13 mouse cellular contexts compared by ENCODE assay signal in the genomic region with DNA sequence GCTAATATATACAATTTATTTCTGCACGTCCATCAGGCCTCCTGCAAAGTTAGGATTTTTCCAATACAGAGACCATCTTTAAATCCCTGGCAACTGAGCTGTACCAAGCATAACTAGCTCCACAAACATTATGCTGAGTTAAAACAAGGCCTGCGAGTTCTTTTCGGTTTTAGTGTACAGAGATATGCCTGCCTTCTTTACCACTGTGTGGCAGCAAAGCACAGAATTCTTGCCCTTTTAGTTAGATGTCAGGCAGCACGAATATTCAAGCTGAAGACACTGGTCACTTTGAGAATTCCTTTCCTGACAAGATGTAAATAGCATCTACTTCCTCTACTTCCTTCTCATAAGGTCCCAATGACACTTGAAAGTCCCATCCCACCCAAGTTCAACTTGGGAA. TPM values are rescaled to one million over a fixed set of nuclear protein-coding genes. Genes with fewer than 3 reads are reported as not detected.
A peak's percentile ranks its signal among the peaks of the same experiment; 100 is the strongest.
DNase-seq lines count a peak whose midpoint lies in the region; ATAC-seq and TF ChIP-seq lines count a peak whose summit lies in the region.
"Had no signal": no experiment of that assay in that cellular context is flagged by ENCODE, and none has a peak within 500 bp of the region (broad histone marks: within the 10 kb centered on the region; RNA-seq: fewer than 3 reads in every experiment).

No protein-coding gene starts in this region.

- peak; percentile 66 for TF ChIP-seq CTCF in Patski (IDR thresholded peaks at IDR 0.05)

- no peak overlapping the region for H3K4me2 ChIP-seq in hindbrain, embryonic 14.5 days (replicated peaks)
- H3K4me2 ChIP-seq in hindbrain, embryonic 13.5 days = no peak overlapping the region
- H3K4me2 ChIP-seq: forebrain, embryonic 13.5 days had no signal

- H3K27ac ChIP-seq in hindbrain, embryonic 14.5 days = no peak overlapping the region
- H3K27ac ChIP-seq in hindbrain, embryonic 13.5 days = no peak overlapping the region
- H3K27ac ChIP-seq: forebrain, embryonic 13.5 days had no signal

- intact Hi-C loops in left cerebral cortex, postnatal 14 days (cut with DNase I) = no loop called here

- ATAC-seq in hindbrain, embryonic 14.5 days (ENCODE audit: low FRiP score) = no peak
- no peak for ATAC-seq in hindbrain, embryonic 13.5 days (ENCODE audit: low FRiP score)
- no peak for ATAC-seq in Patski
- ATAC-seq: activated CD4-positive, CD25-positive, alpha-beta regulatory T cell, adult 4 months; forebrain, embryonic 13.5 days had no signal

- H3K9me3 ChIP-seq in hindbrain, embryonic 14.5 days (ENCODE audit: control insufficient read depth, low read length) = no peaks in the 10 kb centered on the region
- no peaks in the 10 kb centered on the region for H3K9me3 ChIP-seq in hindbrain, embryonic 13.5 days
- H3K9me3 ChIP-seq: forebrain, embryonic 13.5 days had no signal

- 63% methylated on average over 4 of the region's 4 CpGs for WGBS in hindbrain, embryonic 14.5 days
- WGBS in hindbrain, embryonic 13.5 days = 65% methylated on average over 4 of the region's 4 CpGs

- H3K27me3 ChIP-seq in hindbrain, embryonic 14.5 days (ENCODE audit: control insufficient read depth, insufficient read depth, low read length) = no peaks in the 10 kb centered on the region
- no peaks in the 10 kb centered on the region for H3K27me3 ChIP-seq in hindbrain, embryonic 13.5 days
- H3K27me3 ChIP-seq in Patski = no peaks in the 10 kb centered on the region
- H3K27me3 ChIP-seq: forebrain, embryonic 13.5 days had no signal

- no peak overlapping the region for H3K4me3 ChIP-seq in hindbrain, embryonic 14.5 days (replicated peaks; ENCODE audit: low read length)
- no peak overlapping the region for H3K4me3 ChIP-seq in hindbrain, embryonic 13.5 days
- H3K4me3 ChIP-seq: forebrain, embryonic 13.5 days; megakaryocyte, embryonic 14.5 days had no signal

- CTCF ChIA-PET in Patski (lab: Charles Lee) = interaction anchor here (0.7 to 1.2 kb wide), 8 partner anchors 18 to 225 kb away, joined by 3 to 5 read pairs (median 3); a partner anchor contains a TSS

- no peaks in the 10 kb centered on the region for H3K36me3 ChIP-seq in hindbrain, embryonic 14.5 days (replicated peaks; ENCODE audit: control insufficient read depth, insufficient read depth)
- no peaks in the 10 kb centered on the region for H3K36me3 ChIP-seq in hindbrain, embryonic 13.5 days

- H3K9ac ChIP-seq in hindbrain, embryonic 14.5 days = no peak overlapping the region
- H3K9ac ChIP-seq in hindbrain, embryonic 13.5 days = no peak overlapping the region
- H3K9ac ChIP-seq: forebrain, embryonic 13.5 days had no signal

- in situ Hi-C loops in Patski (cut with MboI; ENCODE audit: low pct_unique_long_range_greater_than_20kb) = no loop called here

- DNase-seq in hindbrain, embryonic 14.5 days (ENCODE audit: low spot score) = peak; percentile 73
- peak; percentile 35 to 45 for DNase-seq in left cerebral cortex, postnatal 14 days (ENCODE audit: low spot score in 2 of 2)
- no peak for DNase-seq in left cerebral cortex, adult 11 months (ENCODE audit: low spot score)
- DNase-seq in 416B (ENCODE audit: low read depth) (peak; percentile 2), Patski (ENCODE audit: low read depth, low spot score) (no peak)
- no peak for DNase-seq in spleen, adult 18-20 months
- no peak for DNase-seq in urinary bladder, postnatal 25 days (ENCODE audit: low spot score)
- DNase-seq: heart, postnatal 4 days; liver had no signal

- POLR2A ChIA-PET in Patski (lab: Charles Lee) = interaction anchor here (0.5 kb wide), 1 partner anchor 501 kb away, joined by 3 read pairs; no protein-coding TSS in a partner anchor

- no peaks in the 10 kb centered on the region for H3K4me1 ChIP-seq in hindbrain, embryonic 14.5 days (replicated peaks; ENCODE audit: control insufficient read depth, insufficient read depth, low read length)
- H3K4me1 ChIP-seq in hindbrain, embryonic 13.5 days (replicated peaks) = no peaks in the 10 kb centered on the region
- H3K4me1 ChIP-seq: forebrain, embryonic 13.5 days had no signal

RNA-seq across cellular contexts. Expression of a gene that starts 8.3 kb away (rescaled TPM):
- polyA plus RNA-seq in hindbrain, embryonic 14.5 days (2014; fragmentation: Nextera tagmentation; extraction: Ambion mirVana) = 7.6 and 9.0 TPM in 2 replicates
- 6.1 and 8.5 TPM in 2 replicates for polyA plus RNA-seq in hindbrain, embryonic 13.5 days (2015; fragmentation: Nextera tagmentation; extraction: Ambion mirVana)
- 10 to 100 TPM; 11.4 to 14.1 TPM for total RNA-seq in left cerebral cortex, postnatal 14 days (2021)
- 16.3 TPM for polyA plus RNA-seq in Patski (2021)

RNA-seq across cellular contexts. Expression of a gene that starts 37.4 kb away (rescaled TPM):
- polyA plus RNA-seq in hindbrain, embryonic 14.5 days (2014; fragmentation: Nextera tagmentation; extraction: Ambion mirVana) = 2.5 and 2.6 TPM in 2 replicates
- polyA plus RNA-seq in hindbrain, embryonic 13.5 days (2015; fragmentation: Nextera tagmentation; extraction: Ambion mirVana) = 1.9 and 2.1 TPM in 2 replicates
- 1 to 10 TPM; 4.6 to 5.1 TPM for total RNA-seq in left cerebral cortex, postnatal 14 days (2021)
- 32.0 TPM for polyA plus RNA-seq in Patski (2021)

Comparison
In these comparisons a context has a peak if more than half of its experiments do, and no peak if none do; other contexts are left out.
1. DNase-seq: peak in hindbrain, embryonic 14.5 days (single experiment), left cerebral cortex, postnatal 14 days (2 of 2) and 416B (single experiment); none in left cerebral cortex, adult 11 months (single experiment), Patski (single experiment), spleen, adult 18-20 months (0 of 2) and urinary bladder, postnatal 25 days (single experiment).